Mouse (Mus musculus): ENCODE data around the gene Setd2.
A peak's percentile ranks its signal among the peaks of the same experiment; 100 is the strongest.

Setd2 gene

GRCm38 (mm10) chr9:110633882-110634281, 101.5 kb downstream of the Setd2 start:
- no peak for DNase-seq (ENCODE audit: low read depth, low spot score)
- H3K27me3 ChIP-seq (ENCODE audit: control insufficient read depth, insufficient read depth, low read length, poor library complexity, severe bottlenecking) = no peaks in the 10 kb centered on the region
- no peaks in the 10 kb centered on the region; the same call in 1 of the 2 replicates for H3K36me3 ChIP-seq (ENCODE audit: control insufficient read depth, insufficient read depth, low read length, poor library complexity, severe bottlenecking)

DNA sequence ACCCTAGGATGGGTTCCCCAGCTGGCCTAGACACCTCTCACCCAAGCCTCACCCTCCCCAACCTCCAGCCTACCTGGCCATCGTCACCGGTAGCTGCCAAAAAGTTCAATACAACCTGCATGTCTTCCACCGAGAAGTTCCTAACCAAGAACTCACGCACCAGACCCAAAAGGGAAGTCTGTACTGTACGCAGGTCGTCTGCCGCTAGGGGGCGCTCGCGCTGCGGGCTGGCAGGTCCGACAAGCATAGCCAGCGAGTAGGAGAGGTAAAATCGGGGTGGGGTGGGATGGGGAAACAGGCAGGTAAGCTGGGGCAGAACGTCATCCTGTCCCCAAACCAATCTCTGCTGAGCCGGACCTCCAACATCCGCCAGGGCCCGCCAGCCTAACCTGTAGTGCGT, 102.8 kb downstream of the Setd2 start:
- Histone ChIP-seq H3K36me3 (ENCODE audit: control insufficient read depth, insufficient read depth, low read length, poor library complexity, severe bottlenecking) (no peaks in the 10 kb centered on the region; the same call in 1 of the 2 replicates), H3K27me3 (ENCODE audit: control insufficient read depth, insufficient read depth, low read length, poor library complexity, severe bottlenecking) (no peaks in the 10 kb centered on the region)
- DNase-seq (ENCODE audit: low read depth, low spot score) = peak; percentile 92

DNA sequence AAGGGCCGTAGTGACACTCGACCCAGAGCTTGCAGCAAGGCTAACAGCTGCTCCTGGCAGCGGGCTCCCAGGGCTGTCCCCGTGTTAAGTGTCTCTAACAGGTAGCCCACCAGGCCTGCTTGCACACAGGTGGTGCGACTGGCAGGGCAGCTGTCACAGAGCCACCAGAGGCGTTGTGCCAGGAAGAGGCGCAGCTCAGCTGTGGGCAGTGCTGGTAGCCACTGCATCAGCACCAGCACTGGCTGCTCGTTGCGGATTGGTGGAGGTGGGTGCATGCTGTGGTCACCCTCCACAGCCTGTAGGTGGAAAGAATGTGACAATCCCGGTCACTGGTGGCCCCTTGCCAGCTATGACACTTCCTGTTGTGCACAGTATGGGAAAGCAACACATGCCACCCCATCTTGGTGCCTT, 106.2 kb downstream of the Setd2 start:
- no peaks in the 10 kb centered on the region; the same call in 1 of the 2 replicates for H3K36me3 ChIP-seq (ENCODE audit: control insufficient read depth, insufficient read depth, low read length, poor library complexity, severe bottlenecking)
- no peaks in the 10 kb centered on the region for H3K27me3 ChIP-seq (ENCODE audit: control insufficient read depth, insufficient read depth, low read length, poor library complexity, severe bottlenecking)
- DNase-seq (ENCODE audit: low read depth, low spot score) = no peak

DNA sequence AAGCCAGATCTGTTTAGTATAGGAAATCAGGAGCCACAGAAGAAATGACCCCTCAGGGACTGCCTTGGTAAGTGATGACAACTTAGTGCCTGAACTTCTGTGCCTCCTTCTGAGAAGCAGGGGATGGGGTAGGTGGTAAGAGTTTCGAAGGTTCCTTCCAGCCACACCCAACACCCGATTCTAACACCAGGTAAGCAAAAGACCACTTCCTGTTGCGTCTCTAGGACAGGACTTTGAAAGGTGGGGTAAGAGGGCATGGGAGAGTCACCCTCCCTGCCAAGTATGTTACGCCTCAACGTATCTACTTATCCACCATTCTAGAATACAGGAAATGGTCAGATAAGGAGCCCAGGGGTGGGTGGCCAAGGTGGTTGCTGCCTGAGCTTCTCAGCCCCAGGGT, 108.6 kb downstream of the Setd2 start:
- H3K27me3 ChIP-seq (ENCODE audit: control insufficient read depth, insufficient read depth, low read length, poor library complexity, severe bottlenecking) = no peaks in the 10 kb centered on the region
- no peaks in the 10 kb centered on the region; the same call in 1 of the 2 replicates for H3K36me3 ChIP-seq (ENCODE audit: control insufficient read depth, insufficient read depth, low read length, poor library complexity, severe bottlenecking)
- no peak for DNase-seq (ENCODE audit: low read depth, low spot score)

GRCm38 (mm10) chr9:110642812-110643524, 110.6 kb downstream of the Setd2 start:
- no peak for DNase-seq (ENCODE audit: low read depth, low spot score)
- H3K27me3 ChIP-seq (ENCODE audit: control insufficient read depth, insufficient read depth, low read length, poor library complexity, severe bottlenecking) = no peaks in the 10 kb centered on the region
- H3K36me3 ChIP-seq (ENCODE audit: control insufficient read depth, insufficient read depth, low read length, poor library complexity, severe bottlenecking) = no peaks in the 10 kb centered on the region; the same call in 1 of the 2 replicates

DNA sequence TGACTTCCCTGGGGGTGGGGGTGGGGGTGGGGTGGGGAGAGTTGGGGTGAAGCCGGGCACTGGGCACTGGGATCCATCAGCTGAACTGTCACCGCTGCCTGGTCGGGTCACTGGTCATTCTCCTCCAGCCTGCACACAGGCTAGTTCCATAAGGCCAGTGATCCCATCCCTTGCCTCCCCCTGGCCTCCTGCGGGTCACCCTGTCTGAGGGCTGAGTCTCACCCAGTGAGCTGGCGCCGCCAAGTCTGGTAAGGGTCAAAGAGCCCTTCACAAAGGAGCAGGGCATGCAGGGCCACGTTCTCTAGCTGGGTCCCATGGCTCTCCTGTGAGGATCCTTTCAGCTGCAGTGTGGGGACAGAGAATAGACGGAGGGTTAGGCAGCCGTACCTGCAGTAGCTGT, 111.4 kb downstream of the Setd2 start:
- no peaks in the 10 kb centered on the region; the same call in 1 of the 2 replicates for H3K36me3 ChIP-seq (ENCODE audit: control insufficient read depth, insufficient read depth, low read length, poor library complexity, severe bottlenecking)
- no peaks in the 10 kb centered on the region for H3K27me3 ChIP-seq (ENCODE audit: control insufficient read depth, insufficient read depth, low read length, poor library complexity, severe bottlenecking)
- no peak for DNase-seq (ENCODE audit: low read depth, low spot score)

DNA sequence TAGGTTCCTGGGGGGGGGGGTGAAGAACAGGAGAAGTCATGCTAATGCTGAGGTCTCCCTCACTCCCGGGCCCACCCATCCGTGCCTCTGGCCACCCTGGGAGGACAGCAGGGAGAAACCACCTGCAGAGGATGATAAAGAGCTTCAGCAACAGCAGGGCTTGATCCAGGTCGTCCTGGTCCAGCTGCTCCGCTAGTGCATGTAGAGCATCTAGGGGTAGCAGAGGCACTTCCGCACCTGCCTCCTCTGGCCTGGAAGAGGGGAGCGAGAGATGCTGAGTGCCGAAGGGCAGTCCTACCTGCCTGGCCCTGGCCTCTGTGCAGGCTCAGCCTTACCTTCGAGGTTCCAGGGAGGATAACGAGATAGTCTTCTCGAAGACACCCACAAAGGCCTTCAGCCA, 111.9 kb downstream of the Setd2 start:
- no peaks in the 10 kb centered on the region; the same call in 1 of the 2 replicates for H3K36me3 ChIP-seq (ENCODE audit: control insufficient read depth, insufficient read depth, low read length, poor library complexity, severe bottlenecking)
- no peaks in the 10 kb centered on the region for H3K27me3 ChIP-seq (ENCODE audit: control insufficient read depth, insufficient read depth, low read length, poor library complexity, severe bottlenecking)
- no peak for DNase-seq (ENCODE audit: low read depth, low spot score)

GRCm38 (mm10) chr9:110645219-110645618, 112.8 kb downstream of the Setd2 start:
- H3K36me3 ChIP-seq (ENCODE audit: control insufficient read depth, insufficient read depth, low read length, poor library complexity, severe bottlenecking) = no peaks in the 10 kb centered on the region; the same call in 1 of the 2 replicates
- peak; percentile 66 for DNase-seq (ENCODE audit: low read depth, low spot score)
- no peaks in the 10 kb centered on the region for H3K27me3 ChIP-seq (ENCODE audit: control insufficient read depth, insufficient read depth, low read length, poor library complexity, severe bottlenecking)

DNA sequence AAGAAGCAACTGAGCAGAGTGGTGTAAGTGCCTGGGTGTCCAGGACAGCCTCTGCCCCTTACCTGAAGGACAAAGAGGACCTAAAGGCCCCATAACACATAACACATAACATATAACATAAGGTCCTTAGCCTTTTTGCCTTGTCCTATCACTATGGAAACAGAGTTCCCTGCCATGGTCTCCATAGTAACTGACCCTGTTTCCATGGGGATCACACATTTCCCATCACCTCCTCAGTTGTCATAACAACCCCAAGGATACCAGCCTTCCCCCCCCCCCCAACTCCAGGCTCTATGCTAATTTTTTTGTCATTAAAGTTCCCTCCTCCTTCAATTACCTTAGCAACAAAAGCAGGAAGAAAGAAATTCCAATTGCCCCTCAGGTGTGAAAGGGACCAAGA, 117.4 kb downstream of the Setd2 start:
- DNase-seq (ENCODE audit: low read depth, low spot score) = no peak
- Histone ChIP-seq H3K36me3 (ENCODE audit: control insufficient read depth, insufficient read depth, low read length, poor library complexity, severe bottlenecking) (no peaks in the 10 kb centered on the region), H3K27me3 (ENCODE audit: control insufficient read depth, insufficient read depth, low read length, poor library complexity, severe bottlenecking) (no peaks in the 10 kb centered on the region)

- Histone ChIP-seq H3K27me3 (ENCODE audit: control insufficient read depth, insufficient read depth, low read length, poor library complexity, severe bottlenecking) (no peaks in the 10 kb centered on the region), H3K36me3 (ENCODE audit: control insufficient read depth, insufficient read depth, low read length, poor library complexity, severe bottlenecking) (no peaks in the 10 kb centered on the region)
- DNase-seq (ENCODE audit: low read depth, low spot score) = peak; percentile 35
Observed at GRCm38 (mm10) chr9:110651931-110652722, 119.7 kb downstream of the Setd2 start.

GRCm38 (mm10) chr9:110652963-110653654, 120.7 kb downstream of the Setd2 start:
- Histone ChIP-seq H3K36me3 (ENCODE audit: control insufficient read depth, insufficient read depth, low read length, poor library complexity, severe bottlenecking) (no peaks in the 10 kb centered on the region), H3K27me3 (ENCODE audit: control insufficient read depth, insufficient read depth, low read length, poor library complexity, severe bottlenecking) (no peaks in the 10 kb centered on the region)
- DNase-seq (ENCODE audit: low read depth, low spot score) = peak; percentile 10

GRCm38 (mm10) chr9:110653655-110654461, 121.5 kb downstream of the Setd2 start, which contains the start of gene Nbeal2:
Nbeal2 (minus strand) TSS chr9:110654161.
- Histone ChIP-seq H3K36me3 (ENCODE audit: control insufficient read depth, insufficient read depth, low read length, poor library complexity, severe bottlenecking) (no peaks in the 10 kb centered on the region), H3K27me3 (ENCODE audit: control insufficient read depth, insufficient read depth, low read length, poor library complexity, severe bottlenecking) (no peaks in the 10 kb centered on the region)
- DNase-seq (ENCODE audit: low read depth, low spot score) = peak; percentile 93

DNA sequence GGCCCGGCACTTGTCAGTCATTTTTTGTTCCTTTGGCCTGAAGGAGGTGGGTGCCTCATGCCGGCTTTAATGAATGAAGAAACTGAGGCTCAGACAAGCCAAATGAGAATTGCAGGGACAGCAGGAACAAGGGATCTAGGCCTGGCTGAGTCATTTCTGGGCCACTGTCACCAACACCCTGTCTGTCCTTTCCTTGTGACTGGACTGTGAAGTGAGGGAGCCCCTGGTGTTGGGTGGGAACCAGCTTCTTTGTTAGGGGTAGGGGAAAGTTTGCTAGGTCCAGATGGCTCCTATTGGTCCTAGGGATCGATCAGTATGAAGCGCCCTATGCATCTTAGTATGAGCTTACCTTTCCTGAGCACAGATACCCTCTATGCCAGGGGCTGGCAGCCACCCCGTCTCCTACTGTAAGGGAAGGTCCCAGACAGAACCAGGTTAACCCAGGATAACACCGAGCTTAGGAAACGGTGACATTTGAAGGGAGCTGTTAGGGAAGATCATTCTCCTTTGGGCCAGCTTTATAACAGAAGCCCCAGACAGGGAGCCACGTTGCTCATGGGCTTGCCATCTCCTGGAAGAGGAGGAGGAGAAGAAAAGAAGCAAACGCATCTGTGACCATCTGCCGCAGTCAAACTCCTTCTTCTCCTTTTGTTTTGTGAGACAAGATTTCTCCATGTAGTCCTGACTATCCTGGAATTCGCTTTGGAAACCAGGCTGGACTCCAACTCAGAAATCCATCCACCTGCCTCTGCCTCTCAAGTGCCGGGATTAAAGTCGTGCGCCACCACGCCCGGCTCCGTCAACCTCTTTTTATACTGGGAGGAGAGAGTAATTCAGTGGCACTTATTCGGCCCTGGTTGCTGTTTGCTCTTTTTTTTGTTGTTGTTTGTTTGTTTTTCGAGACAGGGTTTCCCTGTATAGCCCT, 122.6 kb downstream of the Setd2 start:
- DNase-seq (ENCODE audit: low read depth, low spot score) = no peak
- H3K36me3 ChIP-seq (ENCODE audit: control insufficient read depth, insufficient read depth, low read length, poor library complexity, severe bottlenecking) = no peaks in the 10 kb centered on the region
- no peaks in the 10 kb centered on the region for H3K27me3 ChIP-seq (ENCODE audit: control insufficient read depth, insufficient read depth, low read length, poor library complexity, severe bottlenecking)
